24 mouse cellular contexts compared by ENCODE assay signal in the genomic region with DNA sequence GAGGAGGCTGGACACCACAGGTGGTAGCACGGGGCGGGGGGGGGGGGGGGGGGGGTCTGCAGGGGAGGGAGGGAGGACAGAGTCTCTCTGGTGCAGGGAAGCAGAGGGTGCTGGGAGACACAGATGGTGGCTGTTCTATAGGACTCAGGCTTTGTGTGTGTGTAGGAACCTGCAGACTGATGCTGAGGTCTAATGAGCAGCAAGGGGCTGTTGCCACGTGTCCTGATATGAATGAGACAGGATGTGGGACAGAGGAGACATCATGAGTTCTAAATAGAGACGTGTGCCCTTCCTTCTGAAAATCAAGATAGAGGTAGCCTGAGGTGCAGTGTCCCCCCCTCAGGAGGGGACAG. TPM values are rescaled to one million over a fixed set of nuclear protein-coding genes. Genes with fewer than 3 reads are reported as not detected.
DNase-seq lines count a peak whose midpoint lies in the region; ATAC-seq lines count a peak whose summit lies in the region.
"Had no signal": no experiment of that assay in that cellular context is flagged by ENCODE, and none has a peak within 500 bp of the region (broad histone marks: within the 10 kb centered on the region; RNA-seq: fewer than 3 reads in every experiment).

No protein-coding gene starts in this region.

- H3K4me2 ChIP-seq in forebrain, embryonic 12.5 days, result no peak overlapping the region
- H3K4me2 ChIP-seq in midbrain, embryonic 11.5 days, result no peak overlapping the region
- no peak overlapping the region for H3K4me2 ChIP-seq in midbrain, embryonic 13.5 days (replicated peaks)
- no peak overlapping the region for H3K4me2 ChIP-seq in neural tube, embryonic 15.5 days
- H3K4me2 ChIP-seq: heart, embryonic 13.5 days; limb, embryonic 15.5 days; lung, embryonic 15.5 days; midbrain, embryonic 12.5 days; stomach, embryonic 15.5 days had no signal

- peaks cover 13% of the 10 kb centered on the region for H3K4me1 ChIP-seq in forebrain, embryonic 12.5 days
- H3K4me1 ChIP-seq in forebrain, embryonic 10.5 days, result peaks cover 15% of the 10 kb centered on the region
- H3K4me1 ChIP-seq in midbrain, embryonic 11.5 days (ENCODE audit: control insufficient read depth, insufficient read depth, low read length), result no peaks in the 10 kb centered on the region
- peaks cover 8% of the 10 kb centered on the region; the same call in 1 of the 2 replicates for H3K4me1 ChIP-seq in midbrain, embryonic 13.5 days (replicated peaks)
- peaks cover 14% of the 10 kb centered on the region; the same call in 1 of the 2 replicates for H3K4me1 ChIP-seq in limb, embryonic 10.5 days
- H3K4me1 ChIP-seq in neural tube, embryonic 15.5 days, result peaks cover 21% of the 10 kb centered on the region
- H3K4me1 ChIP-seq: lung, embryonic 15.5 days; stomach, embryonic 15.5 days had no signal

- H3K9me3 ChIP-seq in forebrain, embryonic 12.5 days, result 0 out of 2 replicates have a peak, but pooled peaks cover 2% of the 10 kb centered on the region
- H3K9me3 ChIP-seq in forebrain, embryonic 10.5 days, result peaks cover 4% of the 10 kb centered on the region; the same call in 1 of the 2 replicates
- H3K9me3 ChIP-seq in midbrain, embryonic 11.5 days (ENCODE audit: control insufficient read depth, low read length), result no peaks in the 10 kb centered on the region
- H3K9me3 ChIP-seq in midbrain, embryonic 13.5 days, result no peaks in the 10 kb centered on the region; the same call in 1 of the 2 replicates
- no peaks in the 10 kb centered on the region for H3K9me3 ChIP-seq in limb, embryonic 10.5 days (replicated peaks)
- H3K9me3 ChIP-seq in neural tube, embryonic 15.5 days (replicated peaks), result 0 out of 2 replicates have a peak, but pooled peaks cover 3% of the 10 kb centered on the region
- H3K9me3 ChIP-seq: heart, embryonic 13.5 days; limb, embryonic 15.5 days; lung, embryonic 15.5 days; midbrain, embryonic 12.5 days; stomach, embryonic 15.5 days had no signal

- WGBS in forebrain, embryonic 12.5 days, result 33% methylated on average over 3 of the region's 4 CpGs
- WGBS in forebrain, embryonic 10.5 days, result 67% methylated on average over 2 of the region's 4 CpGs
- WGBS in midbrain, embryonic 11.5 days, result 52% methylated on average over 2 of the region's 4 CpGs
- 39% methylated on average over 2 of the region's 4 CpGs for WGBS in midbrain, embryonic 13.5 days
- 67% methylated on average over 2 of the region's 4 CpGs for WGBS in limb, embryonic 10.5 days
- WGBS in neural tube, embryonic 15.5 days, result 22% methylated on average over 3 of the region's 4 CpGs

- H3K36me3 ChIP-seq in forebrain, embryonic 12.5 days (replicated peaks), result no peaks in the 10 kb centered on the region
- no peaks in the 10 kb centered on the region for H3K36me3 ChIP-seq in forebrain, embryonic 10.5 days (replicated peaks)
- H3K36me3 ChIP-seq in midbrain, embryonic 11.5 days (ENCODE audit: control insufficient read depth, insufficient read depth, low read length), result no peaks in the 10 kb centered on the region
- H3K36me3 ChIP-seq in midbrain, embryonic 13.5 days, result no peaks in the 10 kb centered on the region
- H3K36me3 ChIP-seq in limb, embryonic 10.5 days, result no peaks in the 10 kb centered on the region
- no peaks in the 10 kb centered on the region for H3K36me3 ChIP-seq in neural tube, embryonic 15.5 days
- H3K36me3 ChIP-seq: embryonic facial prominence, embryonic 10.5 days; heart, embryonic 13.5 days; limb, embryonic 15.5 days; lung, embryonic 15.5 days; midbrain, embryonic 12.5 days; stomach, embryonic 15.5 days had no signal

- no peaks in the 10 kb centered on the region for H3K27me3 ChIP-seq in forebrain, embryonic 12.5 days
- H3K27me3 ChIP-seq in forebrain, embryonic 10.5 days (ENCODE audit: poor library complexity, severe bottlenecking), result peaks cover 4% of the 10 kb centered on the region; the same call in 1 of the 2 replicates
- no peaks in the 10 kb centered on the region for H3K27me3 ChIP-seq in midbrain, embryonic 11.5 days (ENCODE audit: control insufficient read depth, insufficient read depth, low read length)
- no peaks in the 10 kb centered on the region for H3K27me3 ChIP-seq in midbrain, embryonic 13.5 days
- no peaks in the 10 kb centered on the region for H3K27me3 ChIP-seq in limb, embryonic 10.5 days (ENCODE audit: low read depth, poor library complexity, severe bottlenecking)
- no peaks in the 10 kb centered on the region for H3K27me3 ChIP-seq in neural tube, embryonic 15.5 days (replicated peaks)
- H3K27me3 ChIP-seq: heart, embryonic 13.5 days; limb, embryonic 15.5 days; lung, embryonic 15.5 days; midbrain, embryonic 12.5 days; stomach, embryonic 15.5 days had no signal

- no peak for DNase-seq in forebrain, embryonic 10.5 days (ENCODE audit: extremely low spot score, low spot score)
- peak; percentile 79 for DNase-seq in midbrain, embryonic 11.5 days (ENCODE audit: low spot score, missing footprints)
- no peak for DNase-seq in limb, embryonic 10.5 days (ENCODE audit: low spot score)
- no peak for DNase-seq in urinary bladder, postnatal 10 days (ENCODE audit: low spot score)
- DNase-seq: adrenal gland, adult 8-10 months; cerebellum, adult 11-12 months; cerebellum, postnatal 10 days; gastrocnemius, postnatal 36 days; heart, adult 2 months; heart, postnatal 14 days; kidney, adult 11 months; kidney, postnatal 4 days; thymus, postnatal 25 days had no signal

- H3K27ac ChIP-seq in forebrain, embryonic 12.5 days, result no peak overlapping the region
- no peak overlapping the region for H3K27ac ChIP-seq in forebrain, embryonic 10.5 days
- H3K27ac ChIP-seq in midbrain, embryonic 11.5 days (ENCODE audit: low read depth, low read length), result no peak overlapping the region
- no peak overlapping the region for H3K27ac ChIP-seq in midbrain, embryonic 13.5 days
- H3K27ac ChIP-seq in limb, embryonic 10.5 days, result peak overlapping the region; percentile 53
- peak overlapping the region; percentile 70; the same call in 1 of the 2 replicates for H3K27ac ChIP-seq in neural tube, embryonic 15.5 days (replicated peaks)
- H3K27ac ChIP-seq: embryonic facial prominence, embryonic 10.5 days; heart, adult 2 months; heart, embryonic 13.5 days; limb, embryonic 15.5 days; liver, embryonic 14.5 days; lung, embryonic 15.5 days; midbrain, embryonic 12.5 days; stomach, embryonic 15.5 days had no signal

- peak; percentile 61; the same call in 1 of the 2 replicates for ATAC-seq in forebrain, embryonic 12.5 days (ENCODE audit: low FRiP score)
- ATAC-seq in midbrain, embryonic 11.5 days (ENCODE audit: low FRiP score), result no peak
- ATAC-seq in midbrain, embryonic 13.5 days, result no peak
- 0 out of 2 replicates have a peak, but pooled peaks have one; percentile 44 for ATAC-seq in neural tube, embryonic 15.5 days (ENCODE audit: low FRiP score)
- ATAC-seq: activated CD4-positive, CD25-positive, alpha-beta regulatory T cell, adult 4 months had no signal

- no peak overlapping the region for H3K9ac ChIP-seq in forebrain, embryonic 12.5 days
- no peak overlapping the region for H3K9ac ChIP-seq in midbrain, embryonic 11.5 days (ENCODE audit: low read length)
- no peak overlapping the region for H3K9ac ChIP-seq in midbrain, embryonic 13.5 days (replicated peaks)
- H3K9ac ChIP-seq in neural tube, embryonic 15.5 days (replicated peaks), result no peak overlapping the region
- H3K9ac ChIP-seq: heart, embryonic 13.5 days; limb, embryonic 15.5 days; liver, embryonic 14.5 days; lung, embryonic 15.5 days; midbrain, embryonic 12.5 days; stomach, embryonic 15.5 days had no signal

- H3K4me3 ChIP-seq in forebrain, embryonic 12.5 days (replicated peaks), result no peak overlapping the region
- H3K4me3 ChIP-seq in forebrain, embryonic 10.5 days, result no peak overlapping the region
- H3K4me3 ChIP-seq in midbrain, embryonic 11.5 days (ENCODE audit: low read depth, low read length), result no peak overlapping the region
- no peak overlapping the region for H3K4me3 ChIP-seq in midbrain, embryonic 13.5 days (replicated peaks)
- no peak overlapping the region for H3K4me3 ChIP-seq in limb, embryonic 10.5 days
- H3K4me3 ChIP-seq in neural tube, embryonic 15.5 days (replicated peaks), result no peak overlapping the region
- H3K4me3 ChIP-seq: embryonic facial prominence, embryonic 10.5 days; heart, adult 2 months; heart, embryonic 13.5 days; limb, embryonic 15.5 days; lung, embryonic 15.5 days; midbrain, embryonic 12.5 days; stomach, embryonic 15.5 days had no signal

RNA-seq across cellular contexts. Expression of a gene that starts 17.1 kb away (rescaled TPM):
- 0.60 and 1.1 TPM in 2 replicates for polyA plus RNA-seq in forebrain, embryonic 12.5 days (2016; fragmentation: Nextera tagmentation; extraction: Ambion mirVana)
- 2.1 and 2.2 TPM in 2 replicates for polyA plus RNA-seq in forebrain, embryonic 10.5 days (2016; fragmentation: Nextera tagmentation; extraction: Ambion mirVana)
- 1.1 and 1.7 TPM in 2 replicates for polyA plus RNA-seq in midbrain, embryonic 11.5 days (2014; fragmentation: Nextera tagmentation; extraction: Ambion mirVana)
- 0.61 and 0.67 TPM in 2 replicates for polyA plus RNA-seq in midbrain, embryonic 13.5 days (2015; fragmentation: Nextera tagmentation; extraction: Ambion mirVana)
- polyA plus RNA-seq in limb, embryonic 10.5 days (2016; fragmentation: Nextera tagmentation; extraction: Ambion mirVana), result 3.5 and 4.1 TPM in 2 replicates
- polyA plus RNA-seq in neural tube, embryonic 15.5 days (2015; fragmentation: Nextera tagmentation; extraction: Ambion mirVana), result 2.0 and 10.0 TPM in 2 replicates
- polyA plus RNA-seq: activated CD4-positive, CD25-positive, alpha-beta regulatory T cell, adult 4 months had no signal

Comparison
In these comparisons a context has a peak if more than half of its experiments do, and no peak if none do; other contexts are left out.
1. ATAC-seq: peak in forebrain, embryonic 12.5 days (single experiment) and neural tube, embryonic 15.5 days (single experiment); none in midbrain, embryonic 11.5 days (single experiment) and midbrain, embryonic 13.5 days (single experiment).
2. H3K27ac ChIP-seq: peak in limb, embryonic 10.5 days (single experiment) and neural tube, embryonic 15.5 days (single experiment); none in forebrain, embryonic 12.5 days (single experiment), forebrain, embryonic 10.5 days (single experiment), midbrain, embryonic 11.5 days (single experiment) and midbrain, embryonic 13.5 days (single experiment).